Mouse (Mus musculus): ENCODE data around the gene Gm20661.

DNA sequence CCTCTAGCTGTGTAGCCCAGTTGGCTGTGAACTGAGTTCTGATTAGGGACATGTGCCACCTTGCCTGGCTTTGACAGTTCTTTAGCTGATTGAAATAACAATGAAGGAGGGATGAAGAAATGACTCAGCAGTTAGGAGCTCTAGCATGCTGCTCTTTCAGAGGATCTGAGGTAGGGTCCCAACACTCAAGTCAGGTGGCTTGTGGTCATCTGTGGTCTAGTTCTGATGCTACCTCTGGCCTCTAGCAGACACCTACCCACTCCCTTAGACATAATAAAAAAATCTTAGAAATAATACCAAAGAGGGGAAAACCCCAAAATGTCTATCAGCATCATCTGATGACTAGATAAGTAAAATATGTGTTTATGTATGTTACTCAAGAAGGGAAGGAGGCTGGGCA lies 27.5 kb downstream of the Gm20661 start:
- TF ChIP-seq CTCF (IDR thresholded peaks at IDR 0.05; ENCODE audit: extremely low read depth, insufficient read length, insufficient replicate concordance, low read depth, low read length) (no peak), POLR2A (IDR thresholded peaks at IDR 0.05; ENCODE audit: low read depth, low read length) (no peak)
